Mouse (Mus musculus): Measurements from ENCODE around the gene Gm973. TPM values are rescaled to one million over a fixed set of nuclear protein-coding genes. Genes with fewer than 3 reads are reported as not detected.

Gm973 gene
- polyA plus RNA-seq, 1 experiment from 2014 or later, result 4.4 TPM

GRCm38 (mm10) chr1:59684819-59685755, 169.0 kb downstream of the Gm973 start, which contains the start of gene Nop58:
Nop58 (plus strand) TSS chr1:59684971.
- ATAC-seq (ENCODE audit: insufficient read depth, low FRiP score, low TSS enrichment) (peak; percentile 95), DNase-seq (ENCODE audit: low spot score) (peak; percentile 91)
- Histone ChIP-seq H3K4me2 (ENCODE audit: low read depth) (peak within 1 kb of the TSS; percentile 79), H3K36me3 (ENCODE audit: control insufficient read depth, insufficient read depth, low read length) (no peaks in the 10 kb centered on the region), H3K27ac (ENCODE audit: low read depth, low read length) (peak within 1 kb of the TSS; percentile 55; the same call in 1 of the 2 replicates), H3K4me1 (ENCODE audit: control insufficient read depth, insufficient read depth, low read length) (peaks cover 11% of the 10 kb centered on the region), H3K9me3 (ENCODE audit: control insufficient read depth, low read length) (no peaks in the 10 kb centered on the region), H3K9ac (ENCODE audit: low read length) (peak within 1 kb of the TSS; percentile 83), H3K4me3 (ENCODE audit: low read depth, low read length) (peak within 1 kb of the TSS; percentile 73), H3K27me3 (ENCODE audit: control insufficient read depth, insufficient read depth, low read length) (no peaks in the 10 kb centered on the region)
- WGBS, result under 1% methylated on average over 49 of the region's 49 CpGs

Other genes with a start within 250 kb of the Gm973 start
- gene Fzd7, start 33.8 kb upstream of the Gm973 start, polyA plus RNA-seq (2014; fragmentation: Nextera tagmentation; extraction: Ambion mirVana), result 16.9 and 17.6 TPM in 2 replicates
- gene Sumo1, start 154.6 kb downstream of the Gm973 start, polyA plus RNA-seq (2014; fragmentation: Nextera tagmentation; extraction: Ambion mirVana), result 503 and 520 TPM in 2 replicates
- 237 and 261 TPM in 2 replicates for gene Nop58, start 168.7 kb downstream of the Gm973 start, polyA plus RNA-seq (2014; fragmentation: Nextera tagmentation; extraction: Ambion mirVana)
- gene Bmpr2, start 247.1 kb downstream of the Gm973 start, polyA plus RNA-seq (2014; fragmentation: Nextera tagmentation; extraction: Ambion mirVana), result 12.7 and 14.3 TPM in 2 replicates

All from neural tube, embryonic 11.5 days (tissue).